Mouse (Mus musculus) bone marrow, adult 2 months (tissue): ENCODE data around the gene Irf6. TPM values are rescaled to one million over a fixed set of nuclear protein-coding genes. Genes with fewer than 3 reads are reported as not detected.

Experiments
- H3K27ac ChIP-seq: fragments of 200-500 bp; 2 replicates; pipeline ENCODE4 v1.5.1; 2012; ENCODE audit warnings: low read depth, mild to moderate bottlenecking, control low read depth, inconsistent platforms, low read length; ENCODE audit not compliant: control insufficient read depth, poor library complexity, insufficient read depth
- H3K4me1 ChIP-seq: fragments of 200-500 bp; 2 replicates; pipeline ENCODE4 v1.6.1; 2011; ENCODE audit warnings: low read length; ENCODE audit not compliant: control insufficient read depth, insufficient read depth
- H3K4me3 ChIP-seq: fragments of 200-500 bp; replicated peaks from 2 replicates; pipeline ENCODE3; 2011; ENCODE audit warnings: mild to moderate bottlenecking, low read depth, low read length, control low read depth; ENCODE audit not compliant: control insufficient read depth
- CTCF ChIP-seq: fragments of 200-500 bp; IDR thresholded peaks from 2 replicates; pipeline ENCODE4 v1.5.1; 2011; ENCODE audit warnings: low read length, control low read depth; ENCODE audit not compliant: control insufficient read depth, insufficient read depth
- POLR2A ChIP-seq: fragments of 200-500 bp; IDR thresholded peaks from 2 replicates; pipeline ENCODE4 v1.6.1; 2011; ENCODE audit warnings: low read depth, mild to moderate bottlenecking, control low read depth, low read length, borderline replicate concordance; ENCODE audit not compliant: control insufficient read depth
- WGBS: fragments of 180-500 bp; shearing (Covaris S2); methylation state at CpG from one replicate; pipeline ENCODE4 v1.1.7; 2018; 5-methylcytosine and 5-hydroxymethylcytosine counted together
- polyA plus RNA-seq: library from polyadenylated mRNA; stranded (reverse); fragments of >200 nt; gene quantifications from 2 replicates; pipeline ENCODE4 v1.2.4, GENCODE M21; 2011; ENCODE audit warnings: low replicate concordance; ENCODE audit not compliant: missing spikeins, insufficient read depth, insufficient read length

Gene Irf6
- polyA plus RNA-seq, 1 experiment = not detected

DNA sequence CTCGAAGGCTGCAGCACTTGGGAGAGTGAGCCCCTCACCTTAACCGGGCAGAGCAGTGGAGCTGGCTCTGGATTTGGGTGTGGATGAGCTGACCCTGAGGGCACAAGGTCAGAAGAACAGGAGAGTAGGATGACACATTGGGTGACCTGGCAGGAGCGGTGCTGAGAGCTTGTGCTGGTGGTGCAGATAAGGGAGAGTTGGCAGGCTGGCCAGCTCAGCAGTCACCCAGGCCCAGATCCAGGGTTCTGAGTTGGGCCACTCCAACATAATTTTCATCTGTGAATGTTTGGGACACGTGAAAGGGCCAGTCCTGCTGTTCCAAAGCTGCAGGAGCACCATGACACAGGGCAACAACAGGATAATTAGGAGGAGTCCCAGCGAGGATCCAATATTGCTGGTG lies 58.5 kb downstream of the Irf6 start:
- TF ChIP-seq CTCF = no peak
- TF ChIP-seq POLR2A = no peak
- H3K4me3 ChIP-seq = no peak overlapping the region
- H3K27ac ChIP-seq = no peak overlapping the region
- 77% methylated on average over 5 of the region's 5 CpGs for WGBS
- H3K4me1 ChIP-seq = no peaks in the 10 kb centered on the region; the same call in none of the 2 replicates

DNA sequence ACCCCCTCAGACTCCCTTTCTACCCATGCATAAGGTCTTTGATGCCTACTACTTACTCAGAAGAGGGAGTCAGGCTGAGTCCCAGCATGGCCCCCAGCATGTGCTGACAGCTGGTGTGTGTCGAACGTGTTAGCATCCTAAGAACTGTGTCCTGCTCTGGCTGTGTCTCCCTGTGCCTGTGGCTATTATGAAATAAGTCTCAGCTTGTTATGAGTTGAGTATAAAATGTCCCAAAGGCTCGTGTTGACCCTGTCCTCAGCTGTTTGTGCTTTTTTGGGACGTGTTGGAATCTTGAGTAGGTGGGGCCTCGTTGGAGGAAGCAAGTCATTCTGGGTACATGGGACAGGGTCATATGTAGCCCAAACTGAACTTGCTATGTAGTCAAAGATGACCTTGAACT lies 61.1 kb downstream of the Irf6 start:
- Histone ChIP-seq H3K27ac (no peak overlapping the region), H3K4me1 (no peaks in the 10 kb centered on the region; the same call in 1 of the 2 replicates), H3K4me3 (no peak overlapping the region)
- TF ChIP-seq CTCF = no peak
- no peak for TF ChIP-seq POLR2A
- WGBS = 76% methylated on average over 5 of the region's 5 CpGs

DNA sequence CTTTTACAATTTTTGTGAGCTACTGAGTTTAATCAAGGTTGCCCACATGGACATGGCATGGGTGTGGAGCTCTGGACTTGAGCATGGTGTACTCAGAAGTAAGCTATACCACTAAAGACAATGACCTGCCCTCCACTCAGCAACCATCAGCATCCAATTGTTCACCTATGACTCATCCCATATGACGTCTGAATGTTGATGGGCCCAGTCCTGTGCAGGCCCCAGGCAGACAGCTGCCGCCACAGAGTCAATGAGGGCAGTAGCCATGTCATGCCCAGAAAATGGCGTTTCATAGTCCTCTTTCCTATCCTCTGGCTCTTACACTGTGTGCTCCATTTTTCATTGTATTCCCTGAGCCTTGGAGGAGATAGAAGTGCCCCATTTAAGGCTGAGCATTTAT lies 63.1 kb downstream of the Irf6 start:
- TF ChIP-seq CTCF (no peak), POLR2A (no peak)
- no peak overlapping the region for H3K4me3 ChIP-seq
- 77% methylated on average over 3 of the region's 3 CpGs for WGBS

DNA sequence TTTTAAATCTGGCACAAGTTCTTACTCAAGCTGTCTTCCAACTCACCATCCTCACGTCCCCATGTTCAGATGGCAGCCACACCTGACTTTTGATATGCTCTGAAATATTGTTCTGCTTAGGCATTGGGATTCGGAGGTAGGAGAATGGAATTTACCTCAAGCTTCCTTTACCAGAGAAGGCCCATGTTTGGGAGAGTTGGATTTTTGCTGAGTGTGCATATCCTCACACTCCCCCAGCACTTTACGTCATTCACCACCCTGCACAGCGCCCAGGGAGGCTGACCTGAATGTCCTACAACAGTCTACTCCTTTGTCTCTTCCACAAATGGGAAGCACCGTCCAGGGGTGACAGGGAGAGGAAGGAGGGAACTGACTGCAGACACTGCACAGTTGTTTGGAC lies 67.5 kb downstream of the Irf6 start:
- H3K4me3 ChIP-seq = no peak overlapping the region
- WGBS = 49% methylated on average over 5 of the region's 5 CpGs
- no peaks in the 10 kb centered on the region for H3K4me1 ChIP-seq
- TF ChIP-seq POLR2A (no peak), CTCF (no peak)
- no peak overlapping the region for H3K27ac ChIP-seq

More for the DNA sequence above, 63.1 kb downstream of the Irf6 start:
- H3K27ac ChIP-seq = no peak overlapping the region
- H3K4me1 ChIP-seq = no peaks in the 10 kb centered on the region; the same call in 1 of the 2 replicates

Other genes with a start within 250 kb of the Irf6 start
- 2.1 and 2.2 TPM in 2 replicates for gene Syt14, start 117.3 kb upstream of the Irf6 start, polyA plus RNA-seq
- gene Diexf, start 22.8 kb upstream of the Irf6 start, polyA plus RNA-seq = 6.4 and 6.6 TPM in 2 replicates
- gene A130010J15Rik, start 14.9 kb downstream of the Irf6 start, polyA plus RNA-seq = 1.8 and 2.8 TPM in 2 replicates
- 43.9 and 119 TPM in 2 replicates for gene Traf3ip3, start 48.6 kb downstream of the Irf6 start, polyA plus RNA-seq
- 0.82 and 1.0 TPM in 2 replicates for gene Lamb3, start 54.6 kb downstream of the Irf6 start, polyA plus RNA-seq
- gene Hsd11b1, start 111.0 kb downstream of the Irf6 start, polyA plus RNA-seq = 8.3 and 20.6 TPM in 2 replicates
- gene G0s2, start 120.1 kb downstream of the Irf6 start, polyA plus RNA-seq = 9.5 and 23.6 TPM in 2 replicates
- gene Camk1g, start 217.2 kb downstream of the Irf6 start, polyA plus RNA-seq = not detected in 2 replicates